Mouse (Mus musculus) stomach, embryonic 15.5 days (tissue): Measurements from ENCODE around the gene Mroh8. TPM values are rescaled to one million over a fixed set of nuclear protein-coding genes. Genes with fewer than 3 reads are reported as not detected.
"Not testable (repeated sequence)": the region's sequence is repeated elsewhere in the genome, so short reads cannot be mapped to it uniquely, and the experiment has no call there.

Source experiments
- ATAC-seq: fragments of 200-750 bp; cut with Nextera tagmentation; 2 replicates; pipeline ENCODE4 v1.8.0; 2017; ENCODE audit warnings: low read depth, moderate number of reproducible peaks, moderate TSS enrichment; ENCODE audit not compliant: insufficient read depth, low FRiP score
- H3K27ac ChIP-seq: fragments of 300-500 bp; sonication (generic); 2 replicates; pipeline ENCODE4 v1.5.1; 2015; ENCODE audit warnings: mild to moderate bottlenecking, inconsistent platforms
- H3K27me3 ChIP-seq: fragments of 300-500 bp; sonication (generic); replicated peaks from 2 replicates; pipeline ENCODE4 v1.6.1; 2015; ENCODE audit warnings: inconsistent platforms
- H3K36me3 ChIP-seq: fragments of 300-500 bp; sonication (generic); 2 replicates; pipeline ENCODE4 v1.6.1; 2015; ENCODE audit warnings: inconsistent platforms
- H3K4me1 ChIP-seq: fragments of 300-500 bp; sonication (generic); 2 replicates; pipeline ENCODE4 v1.6.1; 2015; ENCODE audit warnings: inconsistent platforms
- H3K4me2 ChIP-seq: fragments of 300-500 bp; sonication (generic); 2 replicates; pipeline ENCODE4 v1.6.1; 2015; ENCODE audit warnings: mild to moderate bottlenecking, inconsistent platforms
- H3K4me3 ChIP-seq: fragments of 300-500 bp; sonication (generic); replicated peaks from 2 replicates; pipeline ENCODE4 v1.5.1; 2015; ENCODE audit warnings: inconsistent platforms
- H3K9ac ChIP-seq: fragments of 300-500 bp; sonication (generic); 2 replicates; pipeline ENCODE4 v1.6.1; 2015; ENCODE audit warnings: inconsistent platforms
- H3K9me3 ChIP-seq: fragments of 300-500 bp; sonication (generic); 2 replicates; pipeline ENCODE4 v1.6.1; 2016; ENCODE audit warnings: inconsistent platforms
- WGBS: fragments of 180-500 bp; shearing (Covaris S2); methylation state at CpG from one replicate; pipeline ENCODE4 v1.1.7; 2015; 5-methylcytosine and 5-hydroxymethylcytosine counted together
- polyA plus RNA-seq: library from polyadenylated mRNA; unstranded; fragments of >200 nt; fragmentation: Nextera tagmentation; extraction: Ambion mirVana; gene quantifications from 2 replicates; pipeline ENCODE4 v1.2.1, GENCODE M21; 2015

Gene Mroh8
- polyA plus RNA-seq, 1 experiment from 2014 or later, result 0.76 TPM

- Histone ChIP-seq H3K27ac (no peak overlapping the region), H3K36me3 (peaks cover 22% of the 10 kb centered on the region), H3K4me1 (no peaks in the 10 kb centered on the region), H3K4me2 (no peak overlapping the region), H3K27me3 (no peaks in the 10 kb centered on the region), H3K4me3 (no peak overlapping the region), H3K9ac (no peak overlapping the region), H3K9me3 (no peaks in the 10 kb centered on the region)
- no peak for ATAC-seq
- WGBS, result 74% methylated on average over 6 of the region's 6 CpGs
These were observed 101.2 kb downstream of the Mroh8 start for GRCm38 (mm10) chr2:157178167-157178566.

GRCm38 (mm10) chr2:157176248-157176647, 103.1 kb downstream of the Mroh8 start:
- Histone ChIP-seq H3K4me1 (no peaks in the 10 kb centered on the region), H3K9me3 (no peaks in the 10 kb centered on the region), H3K9ac (no peak overlapping the region), H3K4me2 (no peak overlapping the region), H3K36me3 (peaks cover 26% of the 10 kb centered on the region), H3K27me3 (no peaks in the 10 kb centered on the region), H3K27ac (no peak overlapping the region), H3K4me3 (no peak overlapping the region)
- no peak for ATAC-seq
- WGBS, result 91% methylated on average over 3 of the region's 3 CpGs

GRCm38 (mm10) chr2:157174416-157174815, 104.9 kb downstream of the Mroh8 start:
- Histone ChIP-seq H3K9me3 (no peaks in the 10 kb centered on the region), H3K4me2 (no peak overlapping the region), H3K27ac (no peak overlapping the region), H3K9ac (no peak overlapping the region), H3K27me3 (no peaks in the 10 kb centered on the region), H3K4me1 (no peaks in the 10 kb centered on the region), H3K4me3 (no peak overlapping the region), H3K36me3 (peaks cover 29% of the 10 kb centered on the region)
- WGBS, result 61% methylated on average over 5 of the region's 5 CpGs
- ATAC-seq, result no peak

GRCm38 (mm10) chr2:157173555-157173954, 105.8 kb downstream of the Mroh8 start:
- H3K36me3 ChIP-seq, result peaks cover 33% of the 10 kb centered on the region
- H3K4me2 ChIP-seq, result no peak overlapping the region
- ATAC-seq, result no peak
- H3K4me1 ChIP-seq, result no peaks in the 10 kb centered on the region
- WGBS, result 84% methylated on average over 6 of the region's 6 CpGs
- no peak overlapping the region for H3K9ac ChIP-seq
- H3K27ac ChIP-seq, result no peak overlapping the region
- no peak overlapping the region for H3K4me3 ChIP-seq
- no peaks in the 10 kb centered on the region for H3K27me3 ChIP-seq
- H3K9me3 ChIP-seq, result no peaks in the 10 kb centered on the region

GRCm38 (mm10) chr2:157172984-157173383, 106.4 kb downstream of the Mroh8 start:
- H3K4me2 ChIP-seq, result no peak overlapping the region
- no peak for ATAC-seq
- H3K4me3 ChIP-seq, result no peak overlapping the region
- no peak overlapping the region for H3K27ac ChIP-seq
- H3K4me1 ChIP-seq, result no peaks in the 10 kb centered on the region
- WGBS, result 93% methylated on average over 6 of the region's 6 CpGs
- no peak overlapping the region for H3K9ac ChIP-seq
- no peaks in the 10 kb centered on the region for H3K27me3 ChIP-seq
- H3K36me3 ChIP-seq, result peaks cover 33% of the 10 kb centered on the region
- no peaks in the 10 kb centered on the region for H3K9me3 ChIP-seq

DNA sequence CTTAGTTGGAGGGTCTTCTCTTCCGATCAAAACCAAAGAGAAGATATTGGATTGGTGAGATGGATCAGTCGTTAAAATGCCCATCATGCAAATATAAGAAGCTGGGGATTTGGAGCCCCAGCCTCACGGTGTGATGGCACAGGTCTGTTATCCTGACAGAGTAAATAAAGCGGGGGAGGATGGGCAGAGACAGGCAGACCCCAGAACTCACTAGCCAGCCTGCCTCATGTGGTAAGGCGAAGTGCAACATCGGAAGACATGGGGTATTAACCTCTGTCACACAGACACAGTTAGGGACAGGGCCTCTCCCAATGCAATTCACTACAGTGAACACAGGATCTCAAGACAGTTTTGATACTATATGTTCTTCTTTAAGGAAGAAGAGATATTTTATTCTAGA, 108.7 kb downstream of the Mroh8 start:
- Histone ChIP-seq H3K9me3 (no peaks in the 10 kb centered on the region), H3K4me3 (no peak overlapping the region), H3K36me3 (peaks cover 35% of the 10 kb centered on the region), H3K4me1 (no peaks in the 10 kb centered on the region), H3K27me3 (no peaks in the 10 kb centered on the region), H3K4me2 (no peak overlapping the region), H3K9ac (no peak overlapping the region), H3K27ac (no peak overlapping the region)
- 52% methylated on average over 6 of the region's 6 CpGs for WGBS
- ATAC-seq, result no peak

DNA sequence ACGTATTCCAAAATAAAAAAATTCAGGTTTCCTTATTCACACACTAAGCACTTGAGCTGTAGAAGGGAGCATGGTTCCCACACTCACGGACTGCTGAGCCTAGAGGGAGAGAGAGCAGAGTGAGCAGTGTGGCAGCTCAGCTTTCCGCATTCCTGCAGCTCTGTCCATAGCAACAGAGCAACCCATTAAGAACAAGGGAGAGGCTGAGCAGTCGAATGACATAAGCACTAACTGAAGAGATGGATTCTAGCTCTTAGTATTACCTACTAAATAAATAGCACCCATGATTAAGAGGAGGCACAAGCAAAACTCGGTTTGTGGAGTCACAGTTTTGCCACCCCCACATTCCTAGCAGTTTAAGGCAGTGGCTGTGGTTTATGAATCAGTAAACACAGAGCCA, 109.2 kb downstream of the Mroh8 start:
- H3K27me3 ChIP-seq, result no peaks in the 10 kb centered on the region
- 43% methylated on average over 5 of the region's 5 CpGs for WGBS
- H3K4me3 ChIP-seq, result no peak overlapping the region
- H3K36me3 ChIP-seq, result peaks cover 30% of the 10 kb centered on the region
- H3K4me2 ChIP-seq, result no peak overlapping the region
- no peak overlapping the region for H3K27ac ChIP-seq
- no peak overlapping the region for H3K9ac ChIP-seq
- H3K9me3 ChIP-seq, result no peaks in the 10 kb centered on the region
- no peaks in the 10 kb centered on the region for H3K4me1 ChIP-seq
- peak; percentile 58; the same call in 1 of the 2 replicates for ATAC-seq

- Histone ChIP-seq H3K4me2 (no peak overlapping the region), H3K4me1 (no peaks in the 10 kb centered on the region), H3K27me3 (no peaks in the 10 kb centered on the region), H3K9ac (no peak overlapping the region), H3K9me3 (no peaks in the 10 kb centered on the region), H3K36me3 (peaks cover 21% of the 10 kb centered on the region), H3K27ac (no peak overlapping the region), H3K4me3 (no peak overlapping the region)
- ATAC-seq, result no peak
- WGBS, result 94% methylated on average over 12 of the region's 12 CpGs
These were observed 112.8 kb downstream of the Mroh8 start for GRCm38 (mm10) chr2:157166371-157167080.

- not testable (repeated sequence) for H3K27me3 ChIP-seq, H3K9ac ChIP-seq, H3K9me3 ChIP-seq, H3K4me2 ChIP-seq, H3K4me3 ChIP-seq, ATAC-seq, H3K4me1 ChIP-seq, H3K27ac ChIP-seq
- H3K36me3 ChIP-seq, result peaks cover 25% of the 10 kb centered on the region
These were observed 113.8 kb downstream of the Mroh8 start for GRCm38 (mm10) chr2:157165312-157166224.

- Histone ChIP-seq H3K4me1 (no peaks in the 10 kb centered on the region), H3K27ac (no peak overlapping the region), H3K27me3 (no peaks in the 10 kb centered on the region), H3K9ac (no peak overlapping the region), H3K4me2 (no peak overlapping the region), H3K9me3 (no peaks in the 10 kb centered on the region), H3K4me3 (no peak overlapping the region), H3K36me3 (peaks cover 22% of the 10 kb centered on the region)
- WGBS, result 91% methylated on average over 2 of the region's 2 CpGs
- no peak for ATAC-seq
These were observed 115.2 kb downstream of the Mroh8 start for GRCm38 (mm10) chr2:157164101-157164500.
